Mouse (Mus musculus) adrenal gland, postnatal 10 days (tissue): Measurements from ENCODE around the gene Gldn. TPM values are rescaled to one million over a fixed set of nuclear protein-coding genes. Genes with fewer than 3 reads are reported as not detected.

ENCODE experiments used
- DNase-seq: peaks from one replicate; pipeline ENCODE4 v3.0.0; 2021; ENCODE audit warnings: mixed read lengths
- long read RNA-seq, 2 experiments: library from polyadenylated mRNA; stranded (forward); transcript quantifications; one replicate each; pipeline ENCODE4 v2.0.0; 2021
- total RNA-seq, 2 experiments: library from RNA; stranded (reverse); gene quantifications; 2 replicates each; pipeline ENCODE4 v1.2.3; 2021

Gldn gene
- total RNA-seq = 1 to 10 TPM; 3.0 to 3.7 TPM
- long read RNA-seq, experiment 1 = 0 reads
- long read RNA-seq, experiment 2 = 0 reads

DNA sequence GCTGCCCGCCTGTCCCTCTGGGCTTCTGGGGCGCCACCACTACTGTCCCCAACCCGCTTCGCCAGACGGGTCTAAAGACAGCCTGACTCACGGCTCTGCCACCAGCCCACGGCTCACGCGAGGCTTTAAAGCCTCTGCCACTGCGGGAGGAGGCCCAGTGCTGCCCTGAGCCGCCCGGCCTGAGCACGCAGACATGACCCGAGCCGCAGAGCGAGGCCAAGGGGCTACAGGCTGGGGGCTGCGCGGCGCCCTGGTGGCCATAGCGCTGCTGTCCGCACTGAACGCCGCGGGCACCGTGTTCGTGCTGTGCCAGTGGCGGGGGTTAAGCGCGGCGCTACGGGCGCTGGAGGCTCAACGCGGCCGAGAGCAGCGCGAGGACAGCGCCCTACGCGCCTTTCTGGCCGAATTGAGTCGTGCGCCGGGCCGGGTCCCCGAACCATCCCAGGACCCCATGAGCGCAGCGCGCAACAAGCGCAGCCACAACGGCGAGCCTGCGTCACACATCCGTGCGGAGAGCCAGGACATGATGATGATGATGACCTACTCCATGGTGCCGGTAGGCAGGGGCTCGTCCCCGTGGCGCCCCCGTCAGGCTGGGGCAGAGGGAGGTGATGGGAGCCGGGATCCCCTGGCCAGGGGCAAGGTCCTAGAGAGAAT is at the start of gene Gldn:
Gene Gldn, plus strand, starts transcription at position 156 of the 657 bp plus-strand sequence.
- peak; percentile 50 for DNase-seq

DNA sequence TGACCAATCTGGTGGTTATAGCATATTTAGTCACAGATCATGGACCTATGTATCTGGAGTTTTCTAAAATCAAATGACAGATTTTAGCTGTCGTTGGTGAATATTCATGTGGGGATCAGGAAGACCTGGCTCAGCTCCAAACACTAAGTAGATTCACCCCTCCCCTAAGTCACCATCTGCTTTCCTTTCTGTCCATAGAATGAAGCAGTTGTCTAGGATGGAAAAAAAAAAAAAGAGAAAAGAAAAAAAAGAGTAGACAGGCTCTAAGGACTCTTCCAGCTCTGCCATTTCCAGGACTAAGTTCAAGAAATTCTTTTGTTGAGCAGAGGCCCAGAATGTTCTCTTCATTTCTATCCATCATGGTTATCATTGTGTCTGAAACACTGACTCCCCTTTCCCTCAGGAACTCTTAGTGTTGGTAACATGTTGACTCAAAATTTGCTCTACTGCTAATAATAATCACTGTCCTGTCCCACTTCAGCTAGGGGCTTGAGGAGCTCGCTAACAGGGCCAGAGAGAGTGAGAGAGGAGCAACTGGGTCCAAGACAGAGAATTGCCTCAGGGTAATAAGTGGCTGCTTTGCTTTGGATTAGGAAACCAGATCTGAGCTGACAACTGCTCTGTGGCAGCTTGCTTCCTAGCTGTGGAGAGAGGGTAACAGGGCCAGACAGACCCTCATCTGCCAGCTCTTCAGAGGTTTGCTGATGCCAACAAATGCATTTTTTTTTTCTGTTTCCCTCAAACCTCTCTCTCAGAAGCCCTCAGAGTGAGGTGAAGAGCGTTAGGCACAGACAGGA is 41.2 kb upstream of the Gldn start:
- no peak for DNase-seq

DNA sequence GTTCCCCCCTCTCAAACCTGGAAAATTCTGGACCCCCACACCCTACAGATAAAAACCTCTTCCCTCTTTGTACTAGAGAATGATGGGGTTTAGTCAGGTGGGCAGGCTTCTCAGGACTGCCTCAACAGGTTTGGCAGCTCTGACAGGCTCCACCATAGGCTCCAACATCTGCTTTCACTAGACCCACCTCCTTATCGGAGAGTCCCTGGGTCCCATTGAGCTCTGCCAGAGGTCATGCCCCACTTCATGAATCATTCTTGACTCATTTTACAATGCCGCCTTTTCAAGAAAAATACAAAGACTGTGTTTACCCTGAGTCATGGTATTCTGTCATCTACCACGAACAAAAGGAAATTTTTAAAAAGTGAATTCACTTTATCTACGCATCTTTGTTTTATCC is 21.5 kb upstream of the Gldn start:
- DNase-seq = no peak

DNA sequence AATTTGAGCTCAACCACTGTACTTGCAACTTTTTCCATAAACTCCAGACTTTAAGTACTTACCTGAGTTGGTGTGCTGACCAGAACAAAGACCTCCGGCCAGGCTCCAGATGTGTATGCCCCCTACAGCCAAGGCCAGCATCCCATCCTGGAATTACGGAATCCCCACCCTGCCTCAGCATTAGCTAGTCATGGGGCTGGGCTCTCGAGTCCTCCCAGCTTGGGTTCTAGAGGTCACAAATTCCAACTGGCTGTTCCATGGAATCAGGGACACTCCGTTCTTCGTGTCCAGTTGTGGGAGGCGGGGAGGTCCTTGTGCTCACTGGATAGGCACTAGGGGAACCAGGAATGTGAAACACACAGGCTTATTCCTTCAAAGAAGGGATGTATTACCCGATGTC is 18.3 kb upstream of the Gldn start, which contains the start of gene Cyp19a1:
Gene Cyp19a1, minus strand, starts transcription at position 101 of the 400 bp plus-strand sequence.
- no peak for DNase-seq

DNA sequence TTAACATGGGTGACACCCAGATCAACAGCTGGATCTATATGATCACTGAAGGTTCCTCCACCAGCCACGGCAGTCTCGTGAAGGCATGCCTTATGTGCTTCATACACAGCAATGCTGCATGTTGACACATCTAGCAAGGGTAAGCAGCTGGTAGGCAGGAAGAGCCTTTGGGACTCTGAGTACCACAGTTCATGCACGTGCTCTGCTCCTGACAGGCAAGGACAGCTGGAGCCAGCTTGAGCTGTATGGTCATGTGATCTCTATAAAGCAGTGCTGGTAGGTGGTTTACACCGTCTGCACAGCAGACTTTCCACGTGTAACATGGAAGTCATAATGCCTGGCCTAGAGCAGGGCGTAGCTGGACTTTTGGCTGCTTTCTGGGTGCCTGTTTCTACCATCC is 16.3 kb upstream of the Gldn start:
- no peak for DNase-seq

DNA sequence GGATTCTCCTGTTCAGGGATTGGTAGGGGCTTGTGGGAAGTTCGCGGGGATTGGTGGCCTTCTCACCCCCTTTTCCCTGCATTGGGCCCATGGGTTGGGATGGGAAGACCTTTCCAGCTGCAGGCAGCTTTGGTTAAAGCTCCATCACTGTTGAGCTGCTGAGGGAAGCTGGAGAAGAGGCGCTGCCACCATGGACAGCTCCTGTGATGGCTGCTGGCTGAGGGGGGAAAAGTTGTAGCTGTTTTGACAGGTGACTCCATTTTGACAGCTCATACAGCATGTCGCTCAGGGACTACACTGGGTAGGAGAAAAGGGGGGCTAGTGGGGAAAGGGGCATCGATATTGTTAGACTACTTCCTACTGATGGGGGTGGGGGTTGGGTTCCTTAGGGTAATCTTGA is 15.4 kb upstream of the Gldn start:
- peak; percentile 30 for DNase-seq

DNA sequence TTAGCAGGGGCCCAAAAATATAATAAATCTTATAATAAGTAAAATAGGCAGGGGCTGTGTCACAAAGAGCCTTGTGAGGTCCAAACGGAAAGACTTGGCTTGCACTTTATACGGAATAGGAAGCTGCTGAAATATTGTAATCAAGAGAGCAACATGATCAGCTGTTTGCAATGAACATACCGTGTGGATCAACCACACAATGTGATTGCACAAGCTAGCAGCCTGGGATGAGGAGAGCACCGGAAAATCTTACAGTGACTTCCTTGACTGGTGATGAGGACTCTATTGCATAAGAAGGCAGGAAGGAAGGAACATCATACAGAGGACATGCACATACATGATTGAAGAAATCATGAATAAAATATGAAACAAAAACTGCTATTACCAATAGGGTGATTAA is 11.0 kb upstream of the Gldn start:
- no peak for DNase-seq

DNA sequence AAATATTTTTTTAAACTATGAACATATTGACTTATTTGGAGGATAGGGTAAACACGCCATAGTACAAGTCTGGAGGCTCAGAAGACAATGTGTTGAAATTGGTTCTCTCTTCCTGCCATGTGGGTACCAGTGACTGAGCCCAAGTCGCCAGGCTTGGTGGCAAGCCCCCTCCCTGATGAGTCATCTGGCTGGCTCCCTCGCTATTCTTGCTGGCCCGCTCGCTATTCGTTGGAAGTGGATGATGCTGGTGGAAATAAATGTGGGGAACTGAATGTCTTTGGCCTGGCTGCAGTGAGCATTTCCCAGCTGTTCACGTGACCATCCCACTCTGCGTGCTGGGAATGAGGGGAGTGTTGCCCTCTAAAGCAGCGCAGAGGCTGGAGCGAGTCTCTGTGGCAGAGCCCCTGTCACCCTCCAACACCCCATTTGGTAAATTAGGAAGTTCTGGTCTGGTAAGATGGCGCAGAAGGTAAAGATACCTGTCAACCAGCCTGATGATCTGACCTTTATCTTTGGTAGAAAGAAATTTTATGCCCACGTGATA is 7.2 kb upstream of the Gldn start:
- no peak for DNase-seq

DNA sequence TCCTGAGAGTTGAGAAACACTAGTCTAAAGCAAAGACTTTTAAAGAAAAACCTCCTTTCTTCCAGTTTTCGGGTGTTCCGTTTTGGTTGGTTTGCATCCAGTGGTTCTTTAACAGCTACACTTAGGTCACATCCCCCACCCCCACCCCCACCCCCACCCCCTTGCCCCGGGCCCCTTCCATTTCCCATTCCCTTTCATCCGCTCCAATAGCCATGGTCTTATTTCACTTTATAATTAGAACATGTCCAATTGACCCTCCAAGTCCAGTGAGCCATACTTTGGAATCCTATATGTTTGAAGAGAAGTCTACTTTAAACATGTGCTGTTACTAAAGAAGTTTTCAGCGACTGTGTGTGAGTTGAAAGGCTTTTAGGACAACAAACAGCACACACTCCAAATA is 1.5 kb downstream of the Gldn start:
- DNase-seq = no peak

DNA sequence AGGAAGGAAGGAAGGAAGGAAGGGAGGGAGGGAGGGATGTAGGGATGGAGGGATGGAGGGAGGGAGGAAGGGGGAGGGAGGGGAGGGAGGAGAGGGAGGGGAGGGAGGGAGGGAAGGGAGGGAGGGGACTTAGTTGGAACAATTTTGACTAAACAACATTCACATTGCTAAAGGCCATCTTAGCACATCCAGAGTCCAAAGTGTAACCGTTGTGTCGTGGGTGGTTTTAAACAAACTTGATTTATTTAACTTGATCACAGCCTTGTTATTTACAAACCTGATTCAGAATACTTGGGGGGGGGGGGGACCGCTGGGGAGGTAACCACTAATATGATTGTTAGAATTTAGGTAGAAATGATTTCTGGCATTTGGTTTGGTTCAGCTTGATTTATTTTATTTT is 13.1 kb downstream of the Gldn start:
- DNase-seq = no peak

DNA sequence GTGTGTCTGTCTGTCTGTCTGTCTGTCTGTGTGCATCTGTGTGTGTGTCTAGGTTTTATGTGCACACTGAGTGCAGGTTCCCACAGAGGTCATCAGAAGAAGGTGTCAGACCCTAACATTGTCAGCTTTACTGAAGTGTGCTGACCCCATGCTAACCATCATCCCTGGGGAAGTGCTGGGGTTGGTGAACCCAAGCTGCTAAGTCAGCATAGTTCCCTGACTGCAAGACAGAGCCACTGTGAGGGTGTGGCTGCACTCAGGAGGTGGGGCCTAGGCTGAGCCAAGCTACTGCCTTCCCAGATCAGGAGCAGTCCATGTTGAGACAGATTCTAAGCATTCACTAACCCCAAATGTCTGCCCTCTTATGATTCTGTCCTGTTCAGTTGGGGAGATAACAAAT is 13.5 kb downstream of the Gldn start:
- DNase-seq = peak; percentile 16

DNA sequence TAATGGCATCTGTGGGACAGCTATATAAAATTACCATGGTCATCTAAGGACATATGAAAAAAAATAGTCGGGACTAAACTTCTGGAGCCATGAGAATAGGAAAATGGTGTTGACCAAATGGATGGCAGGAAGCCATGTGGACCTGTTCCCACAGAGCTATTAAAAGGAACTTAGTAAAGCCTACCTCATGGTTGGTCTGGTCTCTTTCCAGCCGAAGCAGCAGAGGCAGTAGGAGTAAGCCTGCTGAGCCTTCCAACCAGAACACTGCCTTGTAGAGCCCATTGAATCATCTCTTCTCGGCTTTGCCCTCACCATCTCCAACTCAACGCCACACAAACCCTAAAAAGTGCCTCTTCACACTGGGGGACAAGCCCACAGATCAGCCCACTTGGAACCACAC is 15.0 kb downstream of the Gldn start:
- DNase-seq = peak; percentile 66

DNA sequence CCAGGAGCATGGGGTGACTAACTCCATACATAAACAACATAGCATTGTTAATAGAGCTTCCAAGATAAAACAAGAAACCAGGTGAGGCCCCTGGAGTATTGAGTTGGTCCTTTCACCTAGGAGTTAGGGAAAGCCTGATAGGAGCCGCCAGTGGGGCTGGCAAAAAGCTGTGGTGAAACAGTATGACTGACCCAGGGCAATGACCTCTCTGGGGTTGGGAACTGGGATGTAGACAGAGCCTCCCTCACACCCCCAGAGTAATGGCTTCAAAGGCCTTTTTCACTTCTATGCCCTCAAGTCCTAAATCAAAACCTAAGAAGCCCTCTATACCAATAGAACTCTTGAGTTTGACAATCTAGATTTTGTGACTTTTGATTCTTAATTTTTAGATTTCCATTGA is 21.9 kb downstream of the Gldn start:
- no peak for DNase-seq

DNA sequence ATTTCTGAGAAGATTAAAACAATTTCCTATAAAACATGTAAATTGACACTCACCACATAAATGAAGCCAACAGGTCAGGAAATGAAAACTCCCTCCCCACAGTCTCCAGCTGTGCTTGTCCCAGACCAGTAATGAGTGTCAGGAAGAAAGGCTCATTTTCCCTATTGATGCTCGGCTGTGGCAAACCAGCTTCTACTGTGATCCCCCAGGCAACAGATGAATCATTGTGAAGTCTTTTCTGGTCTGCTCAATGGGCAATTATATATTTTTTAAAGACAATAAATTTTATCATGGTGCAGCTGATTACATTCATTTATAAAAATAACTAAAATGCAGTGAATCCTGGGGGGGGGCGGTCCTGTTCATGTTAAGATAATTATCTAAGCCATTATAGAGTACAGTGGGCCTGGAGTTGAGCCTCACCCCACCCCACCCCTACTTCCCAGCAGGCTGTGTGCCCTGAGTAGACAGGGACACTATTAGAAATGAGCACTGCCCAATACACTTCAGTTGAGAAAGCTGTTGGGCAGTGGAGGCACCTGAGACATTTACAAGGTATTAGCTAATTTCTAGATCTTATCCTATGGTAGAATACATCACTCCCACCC is 22.6 kb downstream of the Gldn start:
- DNase-seq = no peak

DNA sequence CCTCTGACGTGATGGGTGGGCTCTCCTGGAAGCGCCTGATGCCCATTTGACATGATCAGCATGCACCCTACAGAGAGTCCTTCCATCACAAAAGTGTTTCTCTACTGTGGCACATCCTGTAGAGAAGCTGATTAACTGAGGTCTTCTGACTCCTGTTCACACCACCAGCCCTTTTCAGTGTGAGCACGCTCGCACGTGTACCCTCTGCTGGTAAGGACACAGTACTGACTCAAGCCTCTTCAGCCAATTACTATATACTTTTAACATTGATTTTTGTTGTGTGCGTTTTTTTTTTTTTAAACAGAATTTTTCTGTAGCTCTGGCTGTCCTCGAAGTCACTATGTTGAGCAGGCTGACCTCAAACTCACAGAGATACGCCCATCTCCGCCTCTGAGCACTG is 30.1 kb downstream of the Gldn start:
- DNase-seq = no peak

DNA sequence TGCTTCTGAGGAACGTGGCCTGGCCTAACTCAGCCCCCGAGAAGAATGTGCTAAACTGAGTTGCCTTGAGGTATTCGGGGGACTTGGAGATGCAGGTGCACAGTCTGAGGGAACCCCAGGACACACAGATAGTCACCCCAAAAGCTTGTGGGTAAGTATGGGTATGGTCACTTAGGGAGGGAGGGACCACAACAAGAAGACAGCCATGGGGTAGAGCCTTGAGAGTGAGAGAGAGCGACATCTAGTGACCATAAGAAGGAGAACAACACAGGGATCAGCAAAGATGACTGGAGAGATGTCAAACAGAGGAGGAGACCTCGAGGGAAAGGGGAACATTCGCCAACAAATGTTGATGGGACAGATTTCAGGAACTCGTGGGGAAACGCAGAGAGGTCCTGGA is 37.2 kb downstream of the Gldn start:
- DNase-seq = peak; percentile 17

DNA sequence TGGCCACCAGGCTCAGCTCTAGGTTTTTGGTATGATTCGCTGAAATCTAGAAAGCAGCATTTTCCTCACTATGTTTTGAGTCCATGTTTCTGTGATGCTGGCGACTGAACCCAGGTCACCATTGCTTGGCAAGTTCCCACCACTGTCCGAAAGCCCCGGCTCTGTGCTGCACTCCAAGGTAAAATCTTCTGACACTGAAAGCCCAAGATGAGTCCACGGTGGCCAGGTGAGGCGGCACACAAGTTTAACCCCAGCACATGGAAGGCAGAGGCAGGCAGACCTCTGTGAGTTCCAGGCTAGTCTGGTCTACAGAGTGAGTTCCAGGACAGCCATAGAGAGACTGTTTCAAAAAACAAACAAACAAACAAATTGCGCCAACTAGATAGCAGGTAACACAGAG is 42.9 kb downstream of the Gldn start:
- DNase-seq = no peak

DNA sequence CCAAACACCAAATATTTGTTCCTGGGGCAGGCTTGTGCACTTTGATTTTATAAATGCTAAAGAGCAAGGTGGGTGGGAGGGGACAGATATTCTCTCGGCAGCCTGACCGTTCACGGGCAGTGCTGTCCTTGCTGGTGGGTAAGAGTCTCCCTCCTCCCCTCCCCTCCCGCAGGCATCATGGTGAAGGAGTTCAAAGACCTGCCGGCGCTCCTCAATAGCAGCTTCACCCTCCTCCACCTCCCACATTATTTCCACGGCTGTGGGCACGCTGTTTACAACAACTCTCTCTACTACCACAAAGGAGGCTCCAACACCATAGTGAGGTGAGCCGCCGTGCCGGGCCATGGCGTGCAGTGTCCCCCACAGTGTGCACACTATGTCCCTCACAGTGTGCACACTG is 49.3 kb downstream of the Gldn start:
- no peak for DNase-seq

DNA sequence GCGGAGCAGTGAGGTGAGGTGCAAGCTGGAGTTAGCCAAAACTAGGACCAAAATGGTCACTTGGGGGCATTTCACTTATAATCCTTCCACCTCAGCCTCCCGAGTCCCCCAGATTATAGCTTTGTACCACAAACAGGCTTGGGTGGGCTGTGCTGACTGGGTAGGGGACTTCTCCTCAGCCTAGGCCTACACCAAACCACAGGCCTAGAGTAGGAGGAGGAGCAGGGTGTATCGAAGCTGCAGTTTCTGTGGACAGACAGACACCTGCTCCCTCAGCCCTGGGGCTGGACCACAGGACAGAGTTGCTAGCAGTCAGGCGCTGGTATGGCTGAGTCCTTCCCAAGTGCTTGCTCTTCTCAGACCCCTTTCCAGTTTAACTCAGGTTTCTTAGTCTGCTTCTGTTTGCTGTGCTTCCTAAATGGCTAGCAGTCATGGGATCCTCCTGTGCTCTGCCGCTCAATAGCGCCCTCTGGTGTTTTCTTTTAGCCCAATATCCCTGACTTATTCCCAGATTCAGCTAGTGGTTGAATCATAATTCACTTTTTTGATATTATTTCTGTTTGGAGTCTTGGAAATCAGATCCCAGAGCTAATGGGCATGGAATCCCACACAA is 50.4 kb downstream of the Gldn start:
- DNase-seq = peak; percentile 66

DNA sequence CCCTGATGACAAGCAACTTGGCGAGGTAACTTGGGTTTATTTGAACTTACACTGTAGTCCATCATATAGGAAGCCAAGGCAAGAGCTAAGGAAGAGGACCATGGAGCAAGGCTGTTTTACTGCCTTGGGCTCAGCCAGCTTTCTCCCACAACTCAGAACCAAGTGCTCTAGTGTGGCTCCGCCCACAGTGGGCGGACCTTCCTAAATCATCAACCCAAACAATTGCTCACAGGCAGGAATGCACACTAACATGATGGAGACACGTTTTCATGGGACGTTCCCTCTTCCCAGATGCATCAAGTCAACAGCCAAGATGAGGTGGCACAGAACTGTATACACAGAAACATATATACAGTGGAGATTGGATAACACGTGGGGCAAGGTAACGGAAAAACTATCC is 55.7 kb downstream of the Gldn start:
- no peak for DNase-seq

DNA sequence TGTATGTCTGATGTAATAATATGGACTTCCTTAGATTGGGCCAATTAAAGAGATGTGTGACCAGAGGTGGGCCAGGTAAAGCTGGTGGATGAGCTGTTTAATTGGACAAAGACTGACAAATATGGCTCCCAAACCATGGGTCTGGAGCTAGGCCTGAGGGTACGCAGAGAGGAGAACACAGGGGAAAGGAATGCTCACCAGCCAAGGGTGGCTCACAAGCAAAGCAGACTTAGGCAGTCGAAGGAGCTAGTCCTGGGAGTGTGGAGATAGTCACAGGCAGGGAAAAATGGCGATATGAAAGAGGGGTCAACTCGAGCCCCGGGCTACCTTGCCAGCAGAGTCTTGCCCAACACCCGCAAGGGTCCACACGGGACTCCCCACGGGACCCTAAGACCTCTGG is 70.5 kb downstream of the Gldn start:
- DNase-seq = no peak
